Mouse (Mus musculus) adrenal gland, adult 10 weeks (tissue): Measurements from ENCODE around the gene Olfr1323. TPM values are rescaled to one million over a fixed set of nuclear protein-coding genes. Genes with fewer than 3 reads are reported as not detected.

ENCODE experiments used
- polyA plus RNA-seq: library from polyadenylated mRNA; stranded (reverse); fragments of 350-450 nt; fragmentation: Illumina TruSeq; extraction: RNeasy Lipid Tissue Mini Kit (QIAGEN cat#74804); gene quantifications from one replicate; pipeline ENCODE4 v1.2.3, GENCODE M21; 2014; ENCODE audit warnings: low read depth, low replicate concordance

Gene Olfr1323
- polyA plus RNA-seq, result not detected

DNA sequence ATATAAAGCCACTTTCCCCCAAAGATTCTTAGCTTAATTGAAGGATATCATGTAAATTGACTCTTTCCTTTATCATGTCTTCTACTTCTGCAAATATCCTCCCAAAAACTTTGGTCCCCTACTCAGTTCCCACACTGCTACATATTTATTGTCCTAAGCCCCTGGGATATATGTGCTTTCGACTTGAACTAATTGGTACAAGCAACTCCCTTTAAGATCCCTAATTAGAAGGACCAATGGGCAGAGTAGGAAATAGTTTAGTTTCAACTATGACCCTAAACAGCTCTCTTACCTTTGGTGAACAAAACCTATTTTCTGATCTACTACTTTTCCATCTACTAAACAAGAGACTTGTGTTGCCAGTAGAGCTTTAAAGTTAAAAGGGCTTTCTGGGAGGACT is at the start of gene Olfr1323:
Olfr1323 (minus strand) TSS at position 101 of the 400 bp plus-strand sequence.

Other genes with a start within 250 kb of the Olfr1323 start
- gene Igsf1, start 221.6 kb downstream of the Olfr1323 start, polyA plus RNA-seq, result 0.47 TPM
- gene Olfr1322, start 127.9 kb downstream of the Olfr1323 start, polyA plus RNA-seq, result not detected